Mouse (Mus musculus) stomach, embryonic 14.5 days (tissue): ENCODE measurements around the gene Smoc2. TPM values are rescaled to one million over a fixed set of nuclear protein-coding genes. Genes with fewer than 3 reads are reported as not detected.

Source experiments
- ATAC-seq: fragments of 200-750 bp; cut with Nextera tagmentation; 2 replicates; pipeline ENCODE4 v1.8.0; 2017; ENCODE audit warnings: low read depth, moderate TSS enrichment; ENCODE audit not compliant: insufficient number of reproducible peaks, insufficient read depth, low FRiP score
- H3K27ac ChIP-seq: fragments of 300-500 bp; sonication (generic); 2 replicates; pipeline ENCODE4 v1.5.1; 2014; ENCODE audit warnings: mild to moderate bottlenecking, low read length, moderate library complexity, mixed read lengths
- H3K27me3 ChIP-seq: fragments of 300-500 bp; sonication (generic); 2 replicates; pipeline ENCODE4 v1.6.1; 2014; ENCODE audit warnings: low read length, control low read depth, mixed read lengths; ENCODE audit not compliant: control insufficient read depth, insufficient read depth
- H3K36me3 ChIP-seq: fragments of 300-500 bp; sonication (generic); 2 replicates; pipeline ENCODE4 v1.6.1; 2014; ENCODE audit warnings: mild to moderate bottlenecking, control low read depth, low read length, moderate library complexity, mixed read lengths; ENCODE audit not compliant: control insufficient read depth, insufficient read depth
- H3K4me1 ChIP-seq: fragments of 300-500 bp; sonication (generic); 2 replicates; pipeline ENCODE4 v1.6.1; 2014; ENCODE audit warnings: low read length, control low read depth, mixed read lengths; ENCODE audit not compliant: control insufficient read depth, insufficient read depth
- H3K4me2 ChIP-seq: fragments of 300-500 bp; sonication (generic); replicated peaks from 2 replicates; pipeline ENCODE4 v1.6.1; 2014; ENCODE audit warnings: low read depth, low read length, control low read depth
- H3K4me3 ChIP-seq: fragments of 300-500 bp; sonication (generic); 2 replicates; pipeline ENCODE4 v1.5.1; 2014; ENCODE audit warnings: low read depth, low read length, control low read depth
- H3K9ac ChIP-seq: fragments of 300-500 bp; sonication (generic); replicated peaks from 2 replicates; pipeline ENCODE4 v1.6.1; 2014; ENCODE audit warnings: low read depth, mild to moderate bottlenecking, control low read depth, low read length, moderate library complexity, mixed read lengths
- H3K9me3 ChIP-seq: fragments of 300-500 bp; sonication (generic); 2 replicates; pipeline ENCODE4 v1.6.1; 2016; ENCODE audit warnings: low read depth, low read length, control low read depth; ENCODE audit not compliant: control insufficient read depth
- WGBS: fragments of 180-500 bp; shearing (Covaris S2); extraction: QIAGEN DNeasy Blood & Tissue Kit; methylation state at CpG from one replicate; pipeline ENCODE4 v1.1.7; 2014; 5-methylcytosine and 5-hydroxymethylcytosine counted together
- polyA plus RNA-seq: library from polyadenylated mRNA; unstranded; fragments of >200 nt; fragmentation: Nextera tagmentation; extraction: Ambion mirVana; gene quantifications from 2 replicates; pipeline ENCODE4 v1.2.1, GENCODE M21; 2014

Gene Smoc2
- polyA plus RNA-seq: 138 and 146 TPM in 2 replicates

DNA sequence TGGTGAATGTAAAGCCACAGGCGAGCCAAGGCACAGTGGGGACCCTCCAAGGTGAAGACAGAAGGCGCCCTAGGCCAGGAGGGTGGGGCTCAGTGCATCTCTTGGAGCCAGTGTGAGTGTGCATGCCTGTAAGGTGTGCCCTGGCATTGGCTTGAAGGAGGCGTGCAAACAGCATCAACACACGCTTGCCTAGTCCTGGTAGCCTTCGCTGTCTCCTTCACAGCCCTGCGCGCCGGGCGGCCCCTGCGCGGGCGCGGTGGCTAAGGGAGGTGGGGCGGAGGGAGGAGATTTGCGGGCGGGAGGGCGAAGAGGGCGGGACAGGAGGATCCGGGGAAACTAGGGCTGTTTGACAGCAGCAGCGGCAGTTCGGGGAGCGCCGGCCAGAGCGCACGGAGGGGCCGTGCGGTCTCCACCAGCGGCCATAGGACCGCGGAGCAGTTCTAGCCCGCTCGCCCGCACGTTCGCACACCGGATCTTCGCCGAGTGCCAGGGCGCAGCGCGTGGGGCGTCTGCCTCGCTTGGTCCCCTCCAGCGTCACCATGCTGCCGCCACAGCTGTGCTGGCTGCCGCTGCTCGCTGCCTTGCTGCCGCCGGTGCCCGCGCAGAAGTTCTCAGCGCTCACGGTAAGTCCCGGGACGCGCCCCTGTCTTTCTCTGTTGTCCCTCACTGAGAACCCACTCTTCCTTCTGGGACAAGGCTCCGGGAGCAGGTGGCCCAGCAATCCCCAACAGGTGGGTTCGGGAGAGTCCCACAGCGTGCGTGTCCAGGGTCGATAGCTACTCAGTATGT is at the start of gene Smoc2:
Smoc2 (plus strand) TSS at position 330 of the 789 bp plus-strand sequence.
- no peak within 1 kb of the TSS for H3K27ac ChIP-seq
- no peaks in the 10 kb centered on the region for H3K36me3 ChIP-seq
- no peaks in the 10 kb centered on the region for H3K9me3 ChIP-seq
- no peaks in the 10 kb centered on the region for H3K27me3 ChIP-seq
- H3K4me3 ChIP-seq: peak within 1 kb of the TSS; percentile 59
- peaks cover 9% of the 10 kb centered on the region; the same call in 1 of the 2 replicates for H3K4me1 ChIP-seq
- peak within 1 kb of the TSS; percentile 40 for H3K9ac ChIP-seq
- peak within 1 kb of the TSS; percentile 98 for H3K4me2 ChIP-seq
- WGBS: 1% methylated on average over 61 of the region's 61 CpGs
- peak; percentile 78; the same call in 1 of the 2 replicates for ATAC-seq

DNA sequence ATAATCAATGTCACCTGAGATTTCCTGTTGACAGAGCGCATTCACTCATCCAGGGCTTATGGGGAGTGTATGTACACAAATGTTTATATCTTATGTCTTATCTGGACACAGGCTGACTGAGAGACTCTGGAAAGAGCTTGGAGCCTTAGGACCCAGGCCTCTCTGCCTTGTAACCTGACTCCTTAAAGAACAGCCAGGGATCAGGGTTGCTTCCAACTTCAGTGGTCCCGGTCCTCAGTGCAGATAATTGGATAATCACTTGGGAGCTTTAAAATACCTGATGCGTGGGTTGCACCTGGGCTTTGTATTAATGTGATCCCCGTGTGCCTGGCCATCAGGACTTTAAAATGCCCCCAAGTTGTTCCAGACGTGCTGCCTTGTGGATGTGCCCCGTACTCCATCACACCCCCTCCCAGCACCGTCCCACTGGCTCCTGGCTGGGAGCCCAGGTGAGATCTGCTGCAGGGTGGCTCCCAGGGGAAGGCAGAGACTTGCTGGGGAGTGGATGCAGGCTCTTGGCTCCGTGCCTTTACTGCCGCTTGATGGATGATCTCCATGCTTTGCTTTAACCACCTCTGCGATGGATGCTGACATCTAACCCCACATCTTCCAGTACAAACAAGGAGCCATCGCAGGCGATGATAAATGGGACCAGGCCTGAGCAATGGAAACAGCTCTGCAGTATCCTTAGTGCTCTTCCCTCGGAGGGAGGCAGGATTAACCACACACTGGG is 48.4 kb upstream of the Smoc2 start:
- H3K4me1 ChIP-seq: peaks cover 26% of the 10 kb centered on the region
- WGBS: 9% methylated on average over 13 of the region's 13 CpGs
- 0 out of 2 replicates have a peak overlapping the region, but pooled peaks have one; percentile 5 for H3K4me2 ChIP-seq
- ATAC-seq: peak; percentile 24
- no peaks in the 10 kb centered on the region for H3K27me3 ChIP-seq
- H3K9me3 ChIP-seq: no peaks in the 10 kb centered on the region
- peak overlapping the region; percentile 68 for H3K27ac ChIP-seq
- no peak overlapping the region for H3K4me3 ChIP-seq
- no peak overlapping the region for H3K9ac ChIP-seq
- H3K36me3 ChIP-seq: no peaks in the 10 kb centered on the region

DNA sequence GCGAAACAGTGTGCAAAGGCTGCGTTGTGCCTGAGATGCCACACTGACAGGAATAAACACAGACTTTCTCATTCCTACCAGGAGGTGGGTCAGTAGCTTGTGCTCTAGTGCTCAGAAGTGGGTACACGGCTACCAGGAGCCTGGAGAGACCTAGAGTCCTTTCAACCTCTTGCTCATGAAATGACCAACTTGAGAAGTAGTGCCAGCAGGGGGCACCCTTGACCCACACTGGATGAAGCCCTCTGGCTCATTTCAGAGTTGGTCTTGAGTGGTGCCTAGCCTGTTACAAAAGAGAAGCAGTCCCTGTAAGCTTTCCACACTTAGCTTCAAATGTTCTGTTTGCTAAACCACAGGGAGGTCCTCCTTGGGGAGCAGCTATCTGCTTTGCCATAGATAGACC is 46.7 kb upstream of the Smoc2 start:
- H3K9me3 ChIP-seq: no peaks in the 10 kb centered on the region
- H3K4me1 ChIP-seq: peaks cover 19% of the 10 kb centered on the region; the same call in 1 of the 2 replicates
- H3K4me2 ChIP-seq: no peak overlapping the region
- no peaks in the 10 kb centered on the region for H3K36me3 ChIP-seq
- no peaks in the 10 kb centered on the region for H3K27me3 ChIP-seq
- 32% methylated on average over 3 of the region's 3 CpGs for WGBS
- no peak overlapping the region for H3K4me3 ChIP-seq
- peak overlapping the region; percentile 70; the same call in 1 of the 2 replicates for H3K27ac ChIP-seq
- no peak for ATAC-seq
- no peak overlapping the region for H3K9ac ChIP-seq

DNA sequence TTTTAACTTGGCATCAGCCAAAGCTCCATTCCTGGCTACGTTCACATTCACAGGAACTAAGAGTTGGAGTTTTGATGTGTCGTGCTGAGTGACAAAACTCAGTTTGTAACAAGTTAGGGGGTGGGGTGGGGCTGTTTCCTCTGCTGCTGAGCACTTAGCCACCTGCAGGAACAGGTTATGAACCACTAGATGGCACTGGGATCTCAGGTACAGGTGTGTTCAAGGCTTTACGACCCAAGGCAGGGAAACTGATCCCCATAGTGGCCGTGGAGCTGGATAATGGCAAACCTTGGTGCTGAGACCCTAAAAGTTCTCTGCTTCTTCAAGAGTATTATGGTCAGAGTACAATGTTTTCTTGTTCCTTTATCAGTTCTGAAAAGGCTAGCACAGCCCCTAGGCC is 45.6 kb upstream of the Smoc2 start:
- no peak overlapping the region for H3K4me2 ChIP-seq
- H3K9me3 ChIP-seq: no peaks in the 10 kb centered on the region
- H3K9ac ChIP-seq: no peak overlapping the region
- peaks cover 18% of the 10 kb centered on the region; the same call in 1 of the 2 replicates for H3K4me1 ChIP-seq
- H3K36me3 ChIP-seq: no peaks in the 10 kb centered on the region
- no peak for ATAC-seq
- 43% methylated on average over 4 of the region's 4 CpGs for WGBS
- H3K27ac ChIP-seq: no peak overlapping the region
- no peaks in the 10 kb centered on the region for H3K27me3 ChIP-seq
- H3K4me3 ChIP-seq: no peak overlapping the region

DNA sequence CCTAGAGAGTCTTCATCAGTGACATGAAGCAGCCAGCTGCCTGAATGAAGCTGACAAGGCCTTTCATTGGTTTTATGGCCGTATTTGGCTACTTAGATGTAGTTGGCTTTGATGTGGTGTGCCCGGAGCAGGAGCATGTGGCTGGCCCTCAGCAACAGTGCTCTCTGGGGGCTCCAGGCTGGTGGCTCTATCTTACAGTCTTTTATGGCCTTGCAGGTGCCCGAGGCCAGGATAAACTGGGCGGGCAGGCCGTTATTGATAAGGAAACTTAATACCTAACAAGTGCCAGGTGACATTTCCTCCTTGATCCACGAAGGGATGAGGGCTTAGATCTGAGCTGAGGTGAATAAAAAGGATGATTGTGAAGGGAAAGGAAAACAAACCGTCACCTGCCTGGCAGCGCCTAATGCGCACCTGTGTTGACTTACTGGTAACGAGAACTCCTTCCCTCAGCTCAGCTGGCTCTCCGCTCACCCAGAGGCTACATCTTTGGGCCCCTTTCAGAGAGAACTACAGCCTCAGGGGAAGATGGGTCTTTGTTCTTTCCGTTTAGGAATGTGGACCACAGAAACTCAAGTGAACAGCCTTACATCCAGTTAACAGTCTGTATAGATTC is 44.4 kb upstream of the Smoc2 start:
- WGBS: 60% methylated on average over 12 of the region's 12 CpGs
- ATAC-seq: peak; percentile 35; the same call in 1 of the 2 replicates
- no peaks in the 10 kb centered on the region for H3K36me3 ChIP-seq
- no peak overlapping the region for H3K27ac ChIP-seq
- H3K4me3 ChIP-seq: no peak overlapping the region
- no peaks in the 10 kb centered on the region for H3K9me3 ChIP-seq
- no peak overlapping the region for H3K9ac ChIP-seq
- no peaks in the 10 kb centered on the region for H3K27me3 ChIP-seq
- H3K4me1 ChIP-seq: peaks cover 15% of the 10 kb centered on the region; the same call in 1 of the 2 replicates
- H3K4me2 ChIP-seq: no peak overlapping the region

DNA sequence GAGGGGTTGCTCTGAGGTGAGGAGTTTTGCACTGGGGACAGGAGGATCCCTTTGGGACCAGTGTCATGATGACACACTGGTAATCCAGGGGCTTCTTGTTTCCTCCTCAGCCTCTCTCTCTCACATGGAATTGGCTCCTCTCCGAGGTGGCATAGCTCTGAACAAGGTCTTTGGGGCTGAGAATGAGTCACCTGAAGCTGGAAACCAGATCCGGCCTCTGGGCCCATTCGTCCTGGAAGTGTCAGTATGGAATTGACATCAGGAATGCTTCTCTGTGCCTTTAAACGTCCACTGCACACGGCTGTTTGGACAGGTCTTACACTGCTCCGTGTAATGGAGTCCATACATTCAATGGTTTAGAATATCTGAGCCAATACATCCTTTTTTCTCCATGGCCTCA is 42.2 kb upstream of the Smoc2 start:
- 21% methylated on average over 6 of the region's 6 CpGs for WGBS
- no peak for ATAC-seq
- H3K27ac ChIP-seq: no peak overlapping the region
- no peaks in the 10 kb centered on the region for H3K36me3 ChIP-seq
- no peak overlapping the region for H3K9ac ChIP-seq
- H3K4me2 ChIP-seq: no peak overlapping the region
- no peaks in the 10 kb centered on the region for H3K9me3 ChIP-seq
- no peak overlapping the region for H3K4me3 ChIP-seq
- H3K27me3 ChIP-seq: no peaks in the 10 kb centered on the region
- 0 out of 2 replicates have a peak, but pooled peaks cover 4% of the 10 kb centered on the region for H3K4me1 ChIP-seq

DNA sequence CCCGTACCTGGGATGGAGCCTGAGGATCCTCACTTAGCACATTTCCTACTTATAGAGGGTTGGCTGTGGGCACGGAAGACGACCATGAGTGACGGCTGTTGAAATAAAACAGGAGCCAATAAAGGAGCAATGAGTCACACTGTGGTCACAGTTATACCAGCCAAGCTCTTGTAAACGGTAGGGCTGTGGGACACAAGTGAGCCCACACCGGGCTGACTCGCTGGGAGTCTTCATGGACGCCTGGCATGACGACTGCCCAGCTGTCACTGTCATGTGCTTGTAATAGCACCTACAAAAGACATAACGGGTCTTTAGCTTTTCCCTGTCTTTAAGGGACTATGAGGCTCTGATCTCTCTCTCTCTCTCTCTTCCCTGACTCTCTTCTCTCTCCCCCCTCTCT is 39.3 kb upstream of the Smoc2 start:
- Histone ChIP-seq H3K9ac (no peak overlapping the region), H3K36me3 (no peaks in the 10 kb centered on the region), H3K9me3 (no peaks in the 10 kb centered on the region), H3K4me3 (no peak overlapping the region), H3K4me2 (no peak overlapping the region), H3K27me3 (no peaks in the 10 kb centered on the region), H3K27ac (no peak overlapping the region), H3K4me1 (peaks cover 8% of the 10 kb centered on the region; the same call in 1 of the 2 replicates)
- no peak for ATAC-seq
- 76% methylated on average over 10 of the region's 10 CpGs for WGBS

DNA sequence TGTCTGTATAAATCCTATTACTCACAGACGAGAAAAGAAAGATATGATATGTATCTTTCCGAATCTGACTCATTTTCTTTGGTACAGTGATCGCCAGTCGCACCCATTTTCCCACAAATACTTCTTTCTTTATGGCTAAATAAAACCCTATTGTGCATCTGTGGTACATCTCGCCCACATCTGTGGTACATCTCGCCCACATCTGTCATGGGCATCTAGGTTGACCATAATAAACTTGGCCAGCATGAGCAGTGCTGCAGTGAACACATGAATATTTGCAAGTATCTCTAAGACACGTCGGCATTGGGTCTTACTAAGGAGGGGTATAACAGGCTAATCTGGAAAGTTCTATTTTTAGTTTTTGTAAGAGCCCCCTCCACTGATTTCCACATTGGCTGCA is 36.7 kb upstream of the Smoc2 start:
- whole genome bisulfite sequencing: 92% methylated on average over 8 of the region's 8 CpGs
- no peak overlapping the region for H3K27ac ChIP-seq

More for the DNA sequence above, 36.7 kb upstream of the Smoc2 start:
- no peak overlapping the region for H3K4me3 ChIP-seq
- H3K9me3 ChIP-seq: no peaks in the 10 kb centered on the region
- no peaks in the 10 kb centered on the region for H3K36me3 ChIP-seq
- H3K9ac ChIP-seq: no peak overlapping the region
- H3K4me2 ChIP-seq: no peak overlapping the region
- H3K27me3 ChIP-seq: no peaks in the 10 kb centered on the region
- ATAC-seq: no peak
- H3K4me1 ChIP-seq: peaks cover 11% of the 10 kb centered on the region; the same call in 1 of the 2 replicates
